ENCODE assay signal across 10 mouse cellular contexts in the genomic region with DNA sequence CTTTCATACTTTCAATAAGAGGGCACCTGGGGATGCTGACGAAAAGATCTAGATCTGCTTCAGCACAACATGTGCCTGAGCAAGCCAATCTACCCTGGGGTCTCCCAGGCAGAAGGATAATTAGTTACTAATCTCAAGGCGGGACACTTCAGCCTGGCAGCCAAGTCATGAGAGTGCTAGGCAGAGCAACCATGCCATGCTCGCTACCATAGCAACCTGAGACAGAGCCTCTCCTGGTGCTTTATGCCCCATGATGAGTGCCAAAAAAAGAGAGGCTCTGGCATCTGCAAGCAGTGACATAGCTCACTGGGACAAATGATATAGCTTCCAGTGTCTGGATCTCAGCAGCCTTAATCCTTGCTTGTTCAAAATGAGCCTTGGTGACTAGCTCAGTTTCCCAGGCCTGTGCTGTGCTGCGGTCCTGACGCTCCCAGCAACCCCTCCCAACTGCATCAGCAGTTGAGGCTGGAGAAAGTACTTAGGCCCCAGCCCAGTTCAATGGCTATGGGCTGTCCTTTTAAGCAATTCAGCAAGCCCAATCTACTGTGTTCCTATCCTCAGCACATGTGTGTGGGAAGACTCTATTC. TPM values are rescaled to one million over a fixed set of nuclear protein-coding genes. Genes with fewer than 3 reads are reported as not detected.
DNase-seq lines count a peak whose midpoint lies in the region; ATAC-seq and TF ChIP-seq lines count a peak whose summit lies in the region.
"Had no signal": no experiment of that assay in that cellular context is flagged by ENCODE, and none has a peak within 500 bp of the region (broad histone marks: within the 10 kb centered on the region; RNA-seq: fewer than 3 reads in every experiment).

No protein-coding gene starts in this region.

- no peaks in the 10 kb centered on the region for H3K36me3 ChIP-seq in embryonic facial prominence, embryonic 12.5 days
- no peaks in the 10 kb centered on the region for H3K36me3 ChIP-seq in embryonic facial prominence, embryonic 10.5 days (replicated peaks)
- H3K36me3 ChIP-seq in kidney, embryonic 16.5 days (ENCODE audit: insufficient read depth, low read length): no peaks in the 10 kb centered on the region

- no peak for TF ChIP-seq CTCF in lung, adult 2 months (IDR thresholded peaks at IDR 0.05; ENCODE audit: insufficient read depth, low read length)

- no peak overlapping the region for H3K4me3 ChIP-seq in embryonic facial prominence, embryonic 12.5 days
- H3K4me3 ChIP-seq in embryonic facial prominence, embryonic 10.5 days: no peak overlapping the region
- H3K4me3 ChIP-seq in lung, adult 2 months (replicated peaks; ENCODE audit: extremely low read depth, low read depth, low read length): no peak overlapping the region
- H3K4me3 ChIP-seq in kidney, embryonic 16.5 days (ENCODE audit: low read length): no peak overlapping the region

- TF ChIP-seq POLR2A in lung, adult 2 months (IDR thresholded peaks at IDR 0.05; ENCODE audit: borderline replicate concordance, extremely low read depth, low read depth, low read length): no peak

- no peaks in the 10 kb centered on the region for H3K27me3 ChIP-seq in embryonic facial prominence, embryonic 12.5 days
- peaks cover 25% of the 10 kb centered on the region; the same call in 1 of the 2 replicates for H3K27me3 ChIP-seq in embryonic facial prominence, embryonic 10.5 days (replicated peaks; ENCODE audit: low read depth, poor library complexity, severe bottlenecking)
- H3K27me3 ChIP-seq in kidney, embryonic 16.5 days (ENCODE audit: insufficient read depth, low read length): no peaks in the 10 kb centered on the region

- H3K27ac ChIP-seq in embryonic facial prominence, embryonic 12.5 days: no peak overlapping the region
- H3K27ac ChIP-seq in embryonic facial prominence, embryonic 10.5 days (replicated peaks): no peak overlapping the region; the same call in 1 of the 2 replicates
- peak overlapping the region; percentile 36 for H3K27ac ChIP-seq in kidney, embryonic 16.5 days (ENCODE audit: low read length)
- H3K27ac ChIP-seq: macrophage had no signal

- WGBS in embryonic facial prominence, embryonic 12.5 days: 63% methylated on average over 5 of the region's 5 CpGs
- WGBS in embryonic facial prominence, embryonic 10.5 days: 67% methylated on average over 5 of the region's 5 CpGs
- whole genome bisulfite sequencing in lung, adult 2 months: 72% methylated on average over 5 of the region's 5 CpGs
- 66% methylated on average over 5 of the region's 5 CpGs for WGBS in kidney, embryonic 16.5 days

- DNase-seq in embryonic facial prominence, embryonic 10.5 days (ENCODE audit: low spot score): no peak
- DNase-seq in lung, postnatal 36 days: peak; percentile 42
- DNase-seq in lung, adult 2 months: no peak
- peak; percentile 16 for DNase-seq in right cerebral cortex, postnatal 25 days
- no peak for DNase-seq in yolk sac, embryonic 10.5 days (ENCODE audit: low spot score)
- no peak for DNase-seq in urinary bladder, postnatal 4 days (ENCODE audit: low spot score in 2 of 2)
- DNase-seq: adrenal gland, adult 2 months had no signal

- peaks cover 5% of the 10 kb centered on the region; the same call in 1 of the 2 replicates for H3K4me1 ChIP-seq in embryonic facial prominence, embryonic 12.5 days
- peaks cover 47% of the 10 kb centered on the region for H3K4me1 ChIP-seq in embryonic facial prominence, embryonic 10.5 days
- H3K4me1 ChIP-seq in lung, adult 2 months (ENCODE audit: control insufficient read depth, insufficient read depth, low read length): no peaks in the 10 kb centered on the region
- H3K4me1 ChIP-seq in kidney, embryonic 16.5 days (ENCODE audit: insufficient read depth, low read length): peaks cover 62% of the 10 kb centered on the region

- no peak overlapping the region for H3K9ac ChIP-seq in embryonic facial prominence, embryonic 12.5 days
- H3K9ac ChIP-seq in kidney, embryonic 16.5 days (replicated peaks; ENCODE audit: low read length): no peak overlapping the region

- H3K9me3 ChIP-seq in embryonic facial prominence, embryonic 12.5 days: no peaks in the 10 kb centered on the region
- no peaks in the 10 kb centered on the region for H3K9me3 ChIP-seq in embryonic facial prominence, embryonic 10.5 days
- no peaks in the 10 kb centered on the region for H3K9me3 ChIP-seq in kidney, embryonic 16.5 days (ENCODE audit: low read length)

- no peak overlapping the region for H3K4me2 ChIP-seq in embryonic facial prominence, embryonic 12.5 days (replicated peaks)
- no peak overlapping the region for H3K4me2 ChIP-seq in kidney, embryonic 16.5 days (replicated peaks; ENCODE audit: low read depth, low read length)

- peak; percentile 35; the same call in 1 of the 2 replicates for ATAC-seq in embryonic facial prominence, embryonic 12.5 days (ENCODE audit: insufficient number of reproducible peaks, insufficient read depth, low FRiP score, low TSS enrichment)
- peak; percentile 46 for ATAC-seq in kidney, embryonic 16.5 days (ENCODE audit: low FRiP score, low TSS enrichment)

RNA-seq across cellular contexts. Expression of a gene that starts 32.8 kb away (rescaled TPM):
- 2.4 and 2.5 TPM in 2 replicates for polyA plus RNA-seq in embryonic facial prominence, embryonic 12.5 days (2016; fragmentation: Nextera tagmentation; extraction: Ambion mirVana)
- polyA plus RNA-seq in embryonic facial prominence, embryonic 10.5 days (2016; fragmentation: Nextera tagmentation; extraction: Ambion mirVana): 1.2 and 1.5 TPM in 2 replicates
- polyA plus RNA-seq in lung, adult 2 months (2012; rRNA removed): 16.0 and 16.2 TPM in 2 replicates
- 3.5 and 3.9 TPM in 2 replicates for polyA plus RNA-seq in kidney, embryonic 16.5 days (2015; fragmentation: Nextera tagmentation; extraction: Ambion mirVana)
- polyA plus RNA-seq: macrophage had no signal

RNA-seq across cellular contexts. Expression of a gene that starts 56.7 kb away (rescaled TPM):
- polyA plus RNA-seq in embryonic facial prominence, embryonic 12.5 days (2016; fragmentation: Nextera tagmentation; extraction: Ambion mirVana): 19.4 and 19.6 TPM in 2 replicates
- 13.7 and 13.8 TPM in 2 replicates for polyA plus RNA-seq in embryonic facial prominence, embryonic 10.5 days (2016; fragmentation: Nextera tagmentation; extraction: Ambion mirVana)
- 21.5 and 24.4 TPM in 2 replicates for polyA plus RNA-seq in lung, adult 2 months (2012; rRNA removed)
- polyA plus RNA-seq in kidney, embryonic 16.5 days (2015; fragmentation: Nextera tagmentation; extraction: Ambion mirVana): 12.1 and 14.9 TPM in 2 replicates

Comparison
In these comparisons a context has a peak if more than half of its experiments do, and no peak if none do; other contexts are left out.
1. DNase-seq: peak in lung, postnatal 36 days (single experiment) and right cerebral cortex, postnatal 25 days (single experiment); none in embryonic facial prominence, embryonic 10.5 days (single experiment), lung, adult 2 months (single experiment), yolk sac, embryonic 10.5 days (single experiment) and urinary bladder, postnatal 4 days (0 of 2).